Mouse (Mus musculus) heart, embryonic 16.5 days (tissue): ENCODE measurements around the gene Kansl1. TPM values are rescaled to one million over a fixed set of nuclear protein-coding genes. Genes with fewer than 3 reads are reported as not detected.

Experiments
- ATAC-seq: fragments of 200-750 bp; cut with Nextera tagmentation; replicated peaks from 2 replicates; pipeline ENCODE4 v1.8.0; 2017; ENCODE audit warnings: moderate number of reproducible peaks; ENCODE audit not compliant: insufficient read depth, low FRiP score; ENCODE audit errors: extremely low read depth
- H3K27ac ChIP-seq: fragments of 300-500 bp; sonication (generic); 2 replicates; pipeline ENCODE4 v1.5.1; 2014; ENCODE audit warnings: mild to moderate bottlenecking, low read length, control low read depth, moderate library complexity
- H3K27me3 ChIP-seq: fragments of 300-500 bp; sonication (generic); 2 replicates; pipeline ENCODE4 v1.6.1; 2014; ENCODE audit warnings: low read length, mixed read lengths; ENCODE audit not compliant: control insufficient read depth, insufficient read depth
- H3K36me3 ChIP-seq: fragments of 300-500 bp; sonication (generic); 2 replicates; pipeline ENCODE4 v1.6.1; 2014; ENCODE audit not compliant: control insufficient read depth, insufficient read depth
- H3K4me1 ChIP-seq: fragments of 300-500 bp; sonication (generic); 2 replicates; pipeline ENCODE4 v1.6.1; 2014; ENCODE audit warnings: low read length, mixed read lengths; ENCODE audit not compliant: control insufficient read depth, insufficient read depth
- H3K4me2 ChIP-seq: fragments of 300-500 bp; sonication (generic); 2 replicates; pipeline ENCODE4 v1.6.1; 2014; ENCODE audit warnings: low read depth, mild to moderate bottlenecking, control low read depth, low read length
- H3K4me3 ChIP-seq: fragments of 300-500 bp; sonication (generic); 2 replicates; pipeline ENCODE4 v1.5.1; 2014; ENCODE audit warnings: mild to moderate bottlenecking, control low read depth, low read length
- H3K9ac ChIP-seq: fragments of 300-500 bp; sonication (generic); 2 replicates; pipeline ENCODE4 v1.6.1; 2014; ENCODE audit warnings: low read length, control low read depth
- H3K9me3 ChIP-seq: fragments of 300-500 bp; sonication (generic); replicated peaks from 2 replicates; pipeline ENCODE4 v1.6.1; 2016; ENCODE audit warnings: low read length; ENCODE audit not compliant: control insufficient read depth
- WGBS: fragments of 180-500 bp; shearing (Covaris S2); extraction: QIAGEN DNeasy Blood & Tissue Kit; methylation state at CpG from one replicate; pipeline ENCODE4 v1.1.7; 2014; 5-methylcytosine and 5-hydroxymethylcytosine counted together
- polyA plus RNA-seq: library from polyadenylated mRNA; unstranded; fragments of >200 nt; fragmentation: Nextera tagmentation; extraction: Ambion mirVana; gene quantifications from 2 replicates; pipeline ENCODE4 v1.2.1, GENCODE M21; 2015

The Kansl1 gene
- polyA plus RNA-seq, 1 experiment from 2014 or later: 12.5 TPM

DNA sequence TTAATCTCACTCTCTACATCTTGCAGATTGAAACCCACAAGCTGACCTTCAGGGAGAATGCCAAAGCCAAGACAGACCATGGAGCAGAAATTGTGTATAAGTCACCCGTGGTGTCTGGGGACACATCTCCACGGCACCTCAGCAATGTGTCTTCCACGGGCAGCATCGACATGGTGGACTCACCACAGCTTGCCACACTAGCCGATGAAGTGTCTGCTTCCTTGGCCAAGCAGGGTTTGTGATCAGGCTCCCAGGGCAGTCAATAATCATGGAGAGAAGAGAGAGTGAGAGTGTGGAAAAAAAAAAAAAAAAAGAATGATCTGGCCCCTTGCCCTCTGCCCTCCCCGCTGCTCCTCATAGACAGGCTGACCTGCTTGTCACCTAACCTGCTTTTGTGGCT, 140.7 kb downstream of the Kansl1 start:
- Histone ChIP-seq H3K4me3 (no peak overlapping the region), H3K4me2 (no peak overlapping the region), H3K27ac (no peak overlapping the region), H3K27me3 (no peaks in the 10 kb centered on the region), H3K9me3 (no peaks in the 10 kb centered on the region), H3K4me1 (no peaks in the 10 kb centered on the region), H3K9ac (no peak overlapping the region), H3K36me3 (peaks cover 5% of the 10 kb centered on the region; the same call in 1 of the 2 replicates)
- ATAC-seq: no peak
- WGBS: 80% methylated on average over 6 of the region's 6 CpGs

DNA sequence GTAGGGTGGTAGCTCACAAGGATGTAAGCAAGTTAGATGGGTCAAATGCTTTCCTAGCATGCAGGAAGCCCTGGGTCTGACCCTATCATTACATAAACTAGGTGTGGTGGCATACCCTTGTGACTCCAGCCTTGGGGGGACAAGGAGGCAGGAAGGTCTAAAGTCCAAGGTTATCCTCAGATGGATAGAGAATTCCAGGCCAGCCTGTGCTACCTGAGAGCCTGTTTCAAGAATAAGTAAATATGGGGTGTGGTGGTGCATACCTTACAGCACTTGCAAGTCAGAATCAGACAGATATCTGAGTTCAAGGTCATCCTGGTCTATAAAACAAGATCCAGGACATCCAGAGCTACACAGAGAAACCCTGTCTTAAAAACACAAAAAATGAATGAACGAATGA, 141.2 kb downstream of the Kansl1 start:
- no peaks in the 10 kb centered on the region for H3K4me1 ChIP-seq
- no peaks in the 10 kb centered on the region for H3K9me3 ChIP-seq
- H3K4me3 ChIP-seq: no peak overlapping the region
- WGBS: 89% methylated on average over 1 of the region's 1 CpGs
- no peak overlapping the region for H3K4me2 ChIP-seq
- H3K36me3 ChIP-seq: no peaks in the 10 kb centered on the region
- ATAC-seq: no peak
- H3K27me3 ChIP-seq: no peaks in the 10 kb centered on the region
- no peak overlapping the region for H3K9ac ChIP-seq
- no peak overlapping the region for H3K27ac ChIP-seq

DNA sequence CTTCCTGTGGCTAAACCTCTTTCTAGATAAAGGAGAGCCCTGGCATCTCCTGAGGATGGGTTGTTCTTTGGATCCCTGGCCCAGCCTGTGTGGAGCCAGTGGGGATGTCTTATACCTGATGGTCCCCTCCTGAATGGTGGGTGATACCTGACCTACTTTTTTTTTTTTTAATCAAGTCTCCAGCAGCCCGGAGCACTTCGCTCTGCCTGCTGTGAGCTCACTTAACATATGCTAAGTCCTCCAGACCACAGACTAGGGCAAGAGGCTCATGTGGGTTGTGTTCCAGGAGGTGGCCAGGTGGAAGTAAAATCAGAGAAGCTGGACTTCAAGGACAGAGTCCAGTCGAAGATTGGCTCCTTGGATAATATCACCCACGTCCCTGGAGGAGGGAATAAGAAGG, 146.5 kb downstream of the Kansl1 start:
- H3K27me3 ChIP-seq: no peaks in the 10 kb centered on the region
- no peaks in the 10 kb centered on the region for H3K9me3 ChIP-seq
- no peak overlapping the region for H3K9ac ChIP-seq
- H3K4me2 ChIP-seq: no peak overlapping the region
- no peaks in the 10 kb centered on the region for H3K36me3 ChIP-seq
- H3K4me3 ChIP-seq: no peak overlapping the region
- 41% methylated on average over 4 of the region's 4 CpGs for WGBS
- H3K4me1 ChIP-seq: peaks cover 4% of the 10 kb centered on the region; the same call in 1 of the 2 replicates
- no peak overlapping the region for H3K27ac ChIP-seq
- no peak for ATAC-seq

DNA sequence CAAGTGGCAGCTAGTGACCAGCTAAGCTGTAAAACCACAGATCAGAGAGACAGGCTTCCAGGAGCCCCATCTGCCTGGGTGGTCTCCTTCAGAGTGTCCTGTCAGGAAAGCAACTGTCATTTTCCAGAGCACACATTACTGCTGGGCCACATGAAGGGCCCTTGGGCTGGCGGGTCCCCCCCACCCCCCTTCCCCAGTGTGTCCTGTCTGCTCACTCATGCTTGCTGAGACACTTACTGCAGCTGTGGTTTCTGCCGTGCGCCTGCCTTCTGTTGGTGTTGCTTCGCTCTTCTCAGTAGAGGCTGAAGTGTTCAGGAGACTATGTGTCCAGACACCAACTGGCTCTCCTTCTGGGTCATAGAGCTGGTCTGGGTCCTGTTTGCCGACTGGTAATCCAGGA, 148.2 kb downstream of the Kansl1 start:
- Histone ChIP-seq H3K4me3 (no peak overlapping the region), H3K4me1 (peaks cover 4% of the 10 kb centered on the region; the same call in 1 of the 2 replicates), H3K27ac (no peak overlapping the region), H3K4me2 (no peak overlapping the region), H3K9me3 (no peaks in the 10 kb centered on the region), H3K9ac (no peak overlapping the region), H3K36me3 (no peaks in the 10 kb centered on the region), H3K27me3 (no peaks in the 10 kb centered on the region)
- WGBS: 51% methylated on average over 5 of the region's 5 CpGs
- ATAC-seq: no peak

DNA sequence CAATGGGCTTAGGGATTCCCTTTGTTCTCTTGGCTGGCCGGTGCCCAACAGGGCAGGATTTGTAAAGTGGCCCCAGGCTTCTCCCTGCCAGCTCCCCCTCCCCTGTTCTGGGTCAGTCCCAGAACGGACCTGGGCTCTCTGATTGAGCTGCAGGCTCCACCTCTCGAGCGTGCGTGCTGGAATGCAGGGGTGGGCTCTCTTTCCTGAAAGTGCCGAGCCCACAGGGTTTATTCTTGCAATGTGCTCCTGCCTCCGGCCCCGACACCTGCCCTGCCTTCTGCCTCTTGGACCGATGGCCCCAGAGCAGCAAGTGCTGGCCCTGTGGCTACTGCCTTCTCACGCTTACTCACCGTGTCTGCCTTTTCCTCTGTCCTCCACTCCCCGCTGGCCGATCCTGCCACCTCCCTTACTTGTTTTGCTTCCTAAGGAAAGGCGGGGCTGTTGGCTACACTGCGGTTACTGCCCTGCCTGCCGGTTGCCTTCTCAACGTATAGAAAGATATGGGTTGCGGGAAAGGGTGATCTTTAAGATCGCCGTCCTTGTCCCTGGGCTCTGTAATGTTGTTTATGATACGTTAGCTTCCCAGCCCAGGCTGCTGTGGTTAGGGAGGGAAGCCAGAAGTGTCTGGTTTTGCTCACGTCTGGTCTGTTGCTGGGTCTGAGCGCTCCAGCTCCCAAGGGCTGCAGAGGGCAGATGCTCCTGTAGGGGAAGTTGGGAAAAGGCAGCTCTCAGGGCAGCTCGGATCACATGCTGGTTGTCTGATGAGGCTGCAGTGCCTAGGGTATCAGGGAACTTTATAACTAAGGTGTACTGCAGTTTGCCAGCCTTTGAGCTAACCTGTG, 149.5 kb downstream of the Kansl1 start:
- H3K4me2 ChIP-seq: peak overlapping the region; percentile 81
- 2% methylated on average over 24 of the region's 24 CpGs for WGBS
- H3K4me1 ChIP-seq: peaks cover 4% of the 10 kb centered on the region; the same call in 1 of the 2 replicates
- no peaks in the 10 kb centered on the region for H3K27me3 ChIP-seq
- H3K9me3 ChIP-seq: no peaks in the 10 kb centered on the region
- peak; percentile 69 for ATAC-seq
- peak overlapping the region; percentile 44; the same call in 1 of the 2 replicates for H3K27ac ChIP-seq
- no peaks in the 10 kb centered on the region for H3K36me3 ChIP-seq
- H3K4me3 ChIP-seq: peak overlapping the region; percentile 61
- peak overlapping the region; percentile 75 for H3K9ac ChIP-seq

DNA sequence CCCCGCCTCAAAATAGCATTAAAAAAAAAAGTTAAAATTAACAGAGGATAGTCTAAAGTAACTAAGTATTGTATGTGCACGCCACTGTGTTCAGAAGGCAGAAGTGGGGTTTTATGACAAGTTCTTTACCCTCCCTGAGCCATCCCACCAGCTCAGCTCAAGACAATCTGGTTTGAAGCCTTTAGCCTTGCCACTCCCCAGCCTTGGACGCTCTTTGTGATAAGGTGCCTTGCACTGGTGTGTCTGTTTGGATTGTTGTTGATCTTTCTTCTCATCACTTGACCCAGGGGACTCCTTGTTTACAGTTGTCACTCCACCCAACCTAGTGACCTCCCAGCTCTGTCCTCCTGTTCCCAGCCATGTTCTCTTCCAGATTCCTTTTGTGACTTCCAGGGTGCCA, 151.0 kb downstream of the Kansl1 start:
- H3K27ac ChIP-seq: no peak overlapping the region
- H3K36me3 ChIP-seq: no peaks in the 10 kb centered on the region
- H3K4me1 ChIP-seq: peaks cover 4% of the 10 kb centered on the region; the same call in 1 of the 2 replicates
- H3K4me2 ChIP-seq: no peak overlapping the region
- 68% methylated on average over 3 of the region's 3 CpGs for WGBS
- H3K9ac ChIP-seq: no peak overlapping the region
- ATAC-seq: no peak
- no peaks in the 10 kb centered on the region for H3K9me3 ChIP-seq
- H3K27me3 ChIP-seq: no peaks in the 10 kb centered on the region
- H3K4me3 ChIP-seq: no peak overlapping the region

DNA sequence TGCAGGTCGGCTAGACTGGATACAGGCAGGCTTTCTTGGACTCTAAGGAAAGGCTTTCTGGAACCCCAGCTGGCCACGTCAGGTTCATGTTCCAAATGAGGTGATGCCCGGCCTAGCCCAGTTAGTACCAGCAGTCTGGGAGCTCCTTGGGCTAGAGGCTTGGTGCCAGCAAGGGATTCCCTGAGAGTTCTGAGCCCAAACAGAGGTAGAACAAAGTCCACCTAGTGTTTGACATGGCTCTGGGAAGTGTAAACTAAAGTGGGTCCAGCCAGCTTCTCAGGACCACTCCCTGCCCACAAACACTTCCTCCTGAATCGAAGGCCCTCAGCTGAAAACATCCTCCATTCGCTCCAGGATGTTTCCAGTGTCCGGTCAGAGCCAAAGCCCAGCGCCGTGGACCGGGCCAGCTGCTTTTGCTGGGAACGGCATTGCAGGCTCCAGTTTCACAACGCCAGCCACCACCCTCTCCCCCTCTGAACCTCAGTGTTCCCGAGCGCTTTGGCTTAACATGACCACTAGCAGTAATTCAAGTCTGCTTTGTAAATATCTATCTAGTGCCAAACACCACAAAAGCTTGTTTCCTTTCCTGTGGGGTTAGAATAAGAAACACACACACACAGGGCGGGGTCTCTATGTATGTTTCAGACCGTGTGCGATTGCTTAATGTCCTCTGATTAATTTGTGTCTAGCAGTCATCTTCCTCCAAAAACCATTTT, 151.8 kb downstream of the Kansl1 start:
- no peak overlapping the region for H3K4me3 ChIP-seq
- H3K27ac ChIP-seq: 0 out of 2 replicates have a peak overlapping the region, but pooled peaks have one; percentile 25
- peaks cover 4% of the 10 kb centered on the region; the same call in 1 of the 2 replicates for H3K4me1 ChIP-seq
- no peaks in the 10 kb centered on the region for H3K9me3 ChIP-seq
- H3K9ac ChIP-seq: no peak overlapping the region
- no peak for ATAC-seq
- WGBS: 73% methylated on average over 16 of the region's 16 CpGs
- H3K27me3 ChIP-seq: no peaks in the 10 kb centered on the region
- no peak overlapping the region for H3K4me2 ChIP-seq
- H3K36me3 ChIP-seq: no peaks in the 10 kb centered on the region

DNA sequence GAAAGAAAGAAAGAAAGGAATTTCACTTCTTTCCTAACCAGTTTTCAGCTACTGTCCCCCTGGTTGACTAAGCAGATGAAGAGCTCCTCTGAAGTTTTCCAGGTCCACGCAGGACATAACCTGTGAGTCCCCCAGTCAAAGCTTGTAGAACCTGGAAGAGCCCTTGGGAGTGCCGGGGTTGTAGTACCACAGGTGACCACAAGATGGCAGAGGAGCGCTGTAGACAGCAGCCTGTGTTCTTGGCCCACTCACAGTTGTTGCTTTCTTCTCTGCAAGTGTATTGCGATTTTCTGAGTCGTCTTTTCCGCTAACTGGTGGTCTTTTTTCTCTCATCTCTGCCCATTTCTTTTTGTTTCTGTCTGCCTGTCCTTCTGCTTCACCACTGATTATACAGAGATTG, 153.0 kb downstream of the Kansl1 start:
- H3K36me3 ChIP-seq: no peaks in the 10 kb centered on the region
- H3K27ac ChIP-seq: no peak overlapping the region
- WGBS: 5% methylated on average over 6 of the region's 6 CpGs
- peaks cover 4% of the 10 kb centered on the region; the same call in 1 of the 2 replicates for H3K4me1 ChIP-seq
- no peak overlapping the region for H3K4me3 ChIP-seq
- ATAC-seq: no peak
- no peak overlapping the region for H3K9ac ChIP-seq
- H3K27me3 ChIP-seq: peaks cover 7% of the 10 kb centered on the region
- H3K4me2 ChIP-seq: no peak overlapping the region
- no peaks in the 10 kb centered on the region for H3K9me3 ChIP-seq

DNA sequence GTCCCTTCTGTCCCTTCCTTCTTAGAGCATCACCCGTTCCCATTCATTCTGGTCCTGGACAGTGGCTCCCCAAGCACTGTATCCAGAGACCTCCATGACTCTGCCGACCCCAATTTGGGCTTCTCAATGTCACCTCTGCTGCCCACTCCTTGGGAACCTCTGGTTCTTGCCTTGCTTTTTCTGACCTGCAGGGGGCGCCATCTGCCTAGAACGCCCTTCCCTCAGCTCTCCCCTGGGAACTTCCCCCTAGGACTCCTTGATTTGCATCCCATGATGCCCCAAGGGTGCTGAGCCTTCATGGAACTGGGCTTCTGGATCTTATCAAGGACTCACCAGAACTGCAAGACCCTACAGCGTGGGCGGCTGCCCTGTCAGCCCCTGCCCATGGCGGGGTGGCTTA, 157.0 kb downstream of the Kansl1 start:
- Histone ChIP-seq H3K27ac (no peak overlapping the region), H3K9ac (no peak overlapping the region), H3K27me3 (peaks cover 13% of the 10 kb centered on the region), H3K4me1 (no peaks in the 10 kb centered on the region), H3K36me3 (no peaks in the 10 kb centered on the region), H3K4me3 (no peak overlapping the region), H3K4me2 (no peak overlapping the region), H3K9me3 (no peaks in the 10 kb centered on the region)
- 63% methylated on average over 7 of the region's 7 CpGs for WGBS
- no peak for ATAC-seq
